Mouse (Mus musculus): Measurements from ENCODE around the gene Vmn1r82. TPM values are rescaled to one million over a fixed set of nuclear protein-coding genes. Genes with fewer than 3 reads are reported as not detected.

The Vmn1r82 gene
- total RNA-seq (2021): not detected
- long read RNA-seq, experiment 1: 0 reads
- long read RNA-seq, experiment 2: 0 reads

DNA sequence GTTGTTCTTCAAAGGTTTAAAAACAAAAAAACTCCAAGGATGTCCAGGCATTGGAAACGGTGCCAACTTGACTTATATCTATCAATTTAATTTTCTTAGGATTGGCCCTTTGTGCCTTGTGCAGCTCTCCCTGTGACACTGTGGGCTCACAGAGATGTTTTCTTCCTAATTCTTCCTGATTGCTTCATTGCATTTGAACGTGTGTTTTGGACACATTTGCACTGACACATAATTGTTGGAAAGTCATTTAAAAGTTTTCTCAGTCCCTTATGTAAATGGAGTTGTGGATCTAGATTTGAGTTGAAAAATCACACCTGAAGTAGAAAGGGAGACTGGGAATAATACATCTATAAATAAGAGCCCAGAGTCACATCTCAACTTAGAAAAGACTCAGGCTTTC, at the start of gene Vmn1r82:
TSS of gene Vmn1r82 (plus strand) at position 301 of the 400 bp plus-strand sequence.
- DNase-seq (ENCODE audit: low spot score in 2 of 2): no peak

DNA sequence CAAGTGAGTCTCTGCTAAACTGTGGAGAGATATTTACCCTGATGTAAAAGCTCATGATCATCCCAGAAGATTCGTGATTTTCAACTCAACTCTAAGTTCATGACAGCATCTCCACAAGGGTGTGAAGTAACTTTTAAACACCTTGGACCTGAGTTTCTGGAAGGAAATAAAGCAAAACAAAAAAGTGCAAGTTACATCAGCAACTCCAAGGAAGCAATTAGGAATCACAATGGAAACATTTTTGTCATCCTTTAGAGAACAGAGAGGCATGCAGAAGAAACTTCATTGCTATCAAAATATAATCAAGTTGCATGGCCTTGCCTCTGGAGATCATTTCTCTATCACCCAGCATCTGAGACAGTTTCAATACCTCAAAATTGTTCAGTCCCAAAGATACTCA, 32.1 kb upstream of the Vmn1r82 start, which contains the start of gene Vmn1r81:
TSS of gene Vmn1r81 (minus strand) at position 101 of the 400 bp plus-strand sequence.
- no peak for DNase-seq (ENCODE audit: low spot score in 2 of 2)

DNA sequence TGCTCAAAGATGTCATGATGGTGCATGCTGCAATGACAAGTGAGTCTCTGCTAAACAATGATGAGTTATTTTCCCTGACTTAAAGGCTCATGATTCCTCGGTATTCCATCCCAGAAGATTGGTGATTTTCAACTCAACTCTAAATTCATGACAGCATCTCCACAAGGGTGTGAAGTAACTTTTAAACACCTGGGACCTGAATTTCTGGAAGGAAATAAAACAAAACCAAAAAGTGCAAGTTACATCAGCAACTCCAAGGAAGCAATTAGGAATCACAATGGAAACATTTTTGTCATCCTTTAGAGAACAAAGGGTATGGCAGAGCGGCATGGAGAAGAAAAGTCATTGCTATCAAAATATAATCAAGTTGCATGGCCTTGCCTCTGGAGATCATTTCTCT, 29.2 kb downstream of the Vmn1r82 start, which contains the start of gene Vmn1r83:
TSS of gene Vmn1r83 (minus strand) at position 101 of the 400 bp plus-strand sequence.
- no peak for DNase-seq (ENCODE audit: low spot score in 2 of 2)

Other genes with a start within 250 kb of the Vmn1r82 start
- not detected for gene Vmn1r78, start 150.2 kb upstream of the Vmn1r82 start, total RNA-seq (2021)
- not detected for gene Vmn1r79, start 129.2 kb upstream of the Vmn1r82 start, total RNA-seq (2021)
- not detected for gene Vmn1r80, start 111.1 kb upstream of the Vmn1r82 start, total RNA-seq (2021)
- gene Vmn1r81, start 32.2 kb upstream of the Vmn1r82 start, total RNA-seq (2021): not detected
- not detected for gene Vmn1r83, start 29.1 kb downstream of the Vmn1r82 start, total RNA-seq (2021)
- not detected for gene Vmn1r84, start 68.8 kb downstream of the Vmn1r82 start, total RNA-seq (2021)
- 1 to 10 TPM; 2.9 to 3.0 TPM for gene Zfp551, start 122.3 kb downstream of the Vmn1r82 start, total RNA-seq (2021)
- gene Zfp606, start 177.9 kb downstream of the Vmn1r82 start, total RNA-seq (2021): 10 to 100 TPM; 11.5 to 15.1 TPM
- not detected for gene 2900092C05Rik, start 212.1 kb downstream of the Vmn1r82 start, total RNA-seq (2021)